Mouse (Mus musculus) lung, embryonic 16.5 days (tissue): ENCODE measurements at regions not wholly inside any gene's neighbourhood (a gene's known extent, or its start where the extent isn't known, plus 50 kb on each side); places are given as distances from the start of the nearest gene placed in this dataset.
A peak's percentile ranks its signal among the peaks of the same experiment; 100 is the strongest.

Experiments used
- ATAC-seq: fragments of 200-750 bp; cut with Nextera tagmentation; 2 replicates; pipeline ENCODE4 v1.8.0; 2017; ENCODE audit warnings: low read depth, mild to moderate bottlenecking, moderate library complexity
- H3K27ac ChIP-seq: fragments of 300-500 bp; sonication (generic); 2 replicates; pipeline ENCODE4 v1.5.1; 2014; ENCODE audit warnings: mild to moderate bottlenecking, control low read depth, low read length
- H3K27me3 ChIP-seq: fragments of 300-500 bp; sonication (generic); 2 replicates; pipeline ENCODE4 v1.6.1; 2014; ENCODE audit warnings: low read depth, low read length, mixed read lengths; ENCODE audit not compliant: control insufficient read depth, insufficient read depth
- H3K36me3 ChIP-seq: fragments of 300-500 bp; sonication (generic); 2 replicates; pipeline ENCODE4 v1.6.1; 2014; ENCODE audit warnings: low read length; ENCODE audit not compliant: control insufficient read depth, insufficient read depth
- H3K4me1 ChIP-seq: fragments of 300-500 bp; sonication (generic); replicated peaks from 2 replicates; pipeline ENCODE4 v1.6.1; 2014; ENCODE audit warnings: low read length, mixed read lengths; ENCODE audit not compliant: control insufficient read depth, insufficient read depth
- H3K4me2 ChIP-seq: fragments of 300-500 bp; sonication (generic); 2 replicates; pipeline ENCODE4 v1.6.1; 2014; ENCODE audit warnings: low read depth, low read length, control low read depth
- H3K4me3 ChIP-seq: fragments of 300-500 bp; sonication (generic); 2 replicates; pipeline ENCODE4 v1.5.1; 2014; ENCODE audit warnings: mild to moderate bottlenecking, low read length, control low read depth
- H3K9ac ChIP-seq: fragments of 300-500 bp; sonication (generic); 2 replicates; pipeline ENCODE4 v1.6.1; 2014; ENCODE audit warnings: low read length, control low read depth
- H3K9me3 ChIP-seq: fragments of 300-500 bp; sonication (generic); 2 replicates; pipeline ENCODE4 v1.6.1; 2016; ENCODE audit warnings: low read length; ENCODE audit not compliant: control insufficient read depth
- WGBS: fragments of 180-500 bp; shearing (Covaris S2); extraction: QIAGEN DNeasy Blood & Tissue Kit; methylation state at CpG from one replicate; pipeline ENCODE4 v1.1.7; 2014; 5-methylcytosine and 5-hydroxymethylcytosine counted together

- 68% methylated on average over 5 of the region's 5 CpGs for WGBS
- Histone ChIP-seq H3K4me3 (no peak overlapping the region), H3K9ac (no peak overlapping the region), H3K9me3 (no peaks in the 10 kb centered on the region), H3K4me1 (no peaks in the 10 kb centered on the region), H3K4me2 (no peak overlapping the region), H3K27ac (no peak overlapping the region), H3K36me3 (no peaks in the 10 kb centered on the region), H3K27me3 (no peaks in the 10 kb centered on the region)
- peak; percentile 47; the same call in 1 of the 2 replicates for ATAC-seq
These were observed 118.3 kb downstream of the Snx10 start for GRCm38 (mm10) chr6:51641965-51642364.

GRCm38 (mm10) chr6:51648813-51649212, 125.1 kb downstream of the Snx10 start:
- no peak overlapping the region for H3K27ac ChIP-seq
- no peaks in the 10 kb centered on the region for H3K27me3 ChIP-seq
- no peak overlapping the region for H3K4me2 ChIP-seq
- no peak overlapping the region for H3K4me3 ChIP-seq
- ATAC-seq, result no peak
- H3K9me3 ChIP-seq, result 0 out of 2 replicates have a peak, but pooled peaks cover 3% of the 10 kb centered on the region
- H3K9ac ChIP-seq, result no peak overlapping the region
- WGBS, result 80% methylated on average over 7 of the region's 7 CpGs
- H3K4me1 ChIP-seq, result no peaks in the 10 kb centered on the region
- H3K36me3 ChIP-seq, result no peaks in the 10 kb centered on the region

- Histone ChIP-seq H3K4me1 (no peaks in the 10 kb centered on the region), H3K27me3 (no peaks in the 10 kb centered on the region), H3K4me3 (no peak overlapping the region), H3K27ac (no peak overlapping the region), H3K36me3 (no peaks in the 10 kb centered on the region), H3K9ac (no peak overlapping the region), H3K4me2 (no peak overlapping the region), H3K9me3 (0 out of 2 replicates have a peak, but pooled peaks cover 3% of the 10 kb centered on the region)
- ATAC-seq, result no peak
- WGBS, result 85% methylated on average over 8 of the region's 8 CpGs
These were observed 130.1 kb downstream of the Snx10 start for GRCm38 (mm10) chr6:51653753-51654152.

GRCm38 (mm10) chr6:51654991-51655390, 131.3 kb downstream of the Snx10 start:
- Histone ChIP-seq H3K36me3 (no peaks in the 10 kb centered on the region), H3K4me1 (no peaks in the 10 kb centered on the region), H3K4me3 (no peak overlapping the region), H3K27me3 (no peaks in the 10 kb centered on the region), H3K9me3 (0 out of 2 replicates have a peak, but pooled peaks cover 3% of the 10 kb centered on the region), H3K4me2 (no peak overlapping the region), H3K9ac (no peak overlapping the region), H3K27ac (no peak overlapping the region)
- ATAC-seq, result no peak
- WGBS, result 91% methylated on average over 3 of the region's 4 CpGs

- H3K27me3 ChIP-seq, result no peaks in the 10 kb centered on the region
- 77% methylated on average over 7 of the region's 7 CpGs for WGBS
- H3K4me1 ChIP-seq, result no peaks in the 10 kb centered on the region
- no peak overlapping the region for H3K4me3 ChIP-seq
- no peak overlapping the region for H3K4me2 ChIP-seq
- H3K9ac ChIP-seq, result no peak overlapping the region
- no peaks in the 10 kb centered on the region for H3K36me3 ChIP-seq
- ATAC-seq, result no peak
- H3K27ac ChIP-seq, result no peak overlapping the region
- 0 out of 2 replicates have a peak, but pooled peaks cover 3% of the 10 kb centered on the region for H3K9me3 ChIP-seq
These were observed 132.4 kb downstream of the Snx10 start for GRCm38 (mm10) chr6:51656078-51656477.

- Histone ChIP-seq H3K27ac (no peak overlapping the region), H3K4me2 (no peak overlapping the region), H3K27me3 (no peaks in the 10 kb centered on the region), H3K4me1 (no peaks in the 10 kb centered on the region), H3K9me3 (0 out of 2 replicates have a peak, but pooled peaks cover 2% of the 10 kb centered on the region), H3K4me3 (no peak overlapping the region), H3K36me3 (no peaks in the 10 kb centered on the region), H3K9ac (no peak overlapping the region)
- no peak for ATAC-seq
- WGBS, result 53% methylated on average over 12 of the region's 12 CpGs
These were observed 133.4 kb downstream of the Snx10 start for GRCm38 (mm10) chr6:51656883-51657640.

GRCm38 (mm10) chr6:51658360-51658759, 134.7 kb downstream of the Snx10 start:
- Histone ChIP-seq H3K4me3 (no peak overlapping the region), H3K4me2 (no peak overlapping the region), H3K36me3 (no peaks in the 10 kb centered on the region), H3K9me3 (no peaks in the 10 kb centered on the region), H3K27ac (no peak overlapping the region), H3K4me1 (no peaks in the 10 kb centered on the region), H3K9ac (no peak overlapping the region), H3K27me3 (no peaks in the 10 kb centered on the region)
- ATAC-seq, result no peak
- WGBS, result 33% methylated on average over 8 of the region's 8 CpGs

GRCm38 (mm10) chr6:51663178-51663577, 139.5 kb downstream of the Snx10 start:
- 79% methylated on average over 3 of the region's 3 CpGs for WGBS
- no peak overlapping the region for H3K4me2 ChIP-seq
- ATAC-seq, result no peak
- peaks cover 4% of the 10 kb centered on the region for H3K9me3 ChIP-seq
- H3K27ac ChIP-seq, result no peak overlapping the region
- no peak overlapping the region for H3K9ac ChIP-seq
- no peaks in the 10 kb centered on the region for H3K36me3 ChIP-seq
- no peak overlapping the region for H3K4me3 ChIP-seq
- H3K4me1 ChIP-seq, result no peaks in the 10 kb centered on the region
- no peaks in the 10 kb centered on the region for H3K27me3 ChIP-seq

GRCm38 (mm10) chr6:51664049-51664448, 140.3 kb downstream of the Snx10 start:
- 88% methylated on average over 5 of the region's 5 CpGs for WGBS

More at GRCm38 (mm10) chr6:51664049-51664448, 140.3 kb downstream of the Snx10 start:
- Histone ChIP-seq H3K27me3 (no peaks in the 10 kb centered on the region), H3K36me3 (no peaks in the 10 kb centered on the region), H3K4me2 (no peak overlapping the region), H3K4me1 (no peaks in the 10 kb centered on the region), H3K9ac (no peak overlapping the region), H3K9me3 (peaks cover 4% of the 10 kb centered on the region), H3K27ac (no peak overlapping the region), H3K4me3 (no peak overlapping the region)
- ATAC-seq, result no peak
